Mouse (Mus musculus): Measurements from ENCODE around the gene Rasa3.

GRCm38 (mm10) chr8:13667917-13668316 is 9.5 kb downstream of the Rasa3 start:
- TF ChIP-seq CTCF (IDR thresholded peaks at IDR 0.05; ENCODE audit: low read depth) (peak; percentile 54), EP300 (IDR thresholded peaks at IDR 0.05; ENCODE audit: low read depth) (no peak)

All from heart, postnatal 0 days (tissue).